Mouse (Mus musculus) limb, embryonic 11.5 days (tissue): ENCODE results near the gene Gpr135. TPM values are rescaled to one million over a fixed set of nuclear protein-coding genes. Genes with fewer than 3 reads are reported as not detected.

ENCODE experiments used
- ATAC-seq: fragments of 200-750 bp; cut with Nextera tagmentation; 2 replicates; pipeline ENCODE4 v1.8.0; 2017; ENCODE audit warnings: low read depth; ENCODE audit not compliant: insufficient number of reproducible peaks, low FRiP score, low TSS enrichment
- DNase-seq: peaks from one replicate; pipeline ENCODE4 v3.0.0-alpha.2; 2015; ENCODE audit warnings: low spot score
- H3K27ac ChIP-seq: fragments of 300-500 bp; sonication (generic); replicated peaks from 2 replicates; pipeline ENCODE4 v1.5.1; 2014; ENCODE audit warnings: low read depth, mild to moderate bottlenecking, low read length
- H3K27me3 ChIP-seq: fragments of 300-500 bp; sonication (generic); 2 replicates; pipeline ENCODE4 v1.6.1; 2014; ENCODE audit warnings: mild to moderate bottlenecking, low read length, mixed read lengths; ENCODE audit not compliant: control insufficient read depth, insufficient read depth
- H3K36me3 ChIP-seq: fragments of 300-500 bp; sonication (generic); 2 replicates; pipeline ENCODE4 v1.6.1; 2014; ENCODE audit warnings: mild to moderate bottlenecking, low read length, moderate library complexity, mixed read lengths; ENCODE audit not compliant: control insufficient read depth, insufficient read depth
- H3K4me1 ChIP-seq: fragments of 300-500 bp; sonication (generic); 2 replicates; pipeline ENCODE4 v1.6.1; 2014; ENCODE audit warnings: low read length, mixed read lengths; ENCODE audit not compliant: control insufficient read depth, insufficient read depth
- H3K4me2 ChIP-seq: fragments of 300-500 bp; sonication (generic); 2 replicates; pipeline ENCODE4 v1.6.1; 2014; ENCODE audit warnings: low read depth, mild to moderate bottlenecking, moderate library complexity; ENCODE audit not compliant: severe bottlenecking
- H3K4me3 ChIP-seq: fragments of 300-500 bp; sonication (generic); 2 replicates; pipeline ENCODE4 v1.5.1; 2014; ENCODE audit warnings: low read depth, low read length
- H3K9ac ChIP-seq: fragments of 300-500 bp; sonication (generic); 2 replicates; pipeline ENCODE4 v1.6.1; 2014; ENCODE audit warnings: mild to moderate bottlenecking, low read length
- H3K9me3 ChIP-seq: fragments of 300-500 bp; sonication (generic); 2 replicates; pipeline ENCODE4 v1.6.1; 2016; ENCODE audit warnings: low read length; ENCODE audit not compliant: control insufficient read depth
- WGBS: fragments of 180-500 bp; shearing (Covaris S2); extraction: QIAGEN DNeasy Blood & Tissue Kit; methylation state at CpG from one replicate; pipeline ENCODE4 v1.1.7; 2014; 5-methylcytosine and 5-hydroxymethylcytosine counted together
- polyA plus RNA-seq: library from polyadenylated mRNA; unstranded; fragments of >200 nt; fragmentation: Nextera tagmentation; extraction: Ambion mirVana; gene quantifications from 2 replicates; pipeline ENCODE4 v1.2.1, GENCODE M21; 2014

Gene Gpr135
- 0.47 TPM in 2 replicates for polyA plus RNA-seq

DNA sequence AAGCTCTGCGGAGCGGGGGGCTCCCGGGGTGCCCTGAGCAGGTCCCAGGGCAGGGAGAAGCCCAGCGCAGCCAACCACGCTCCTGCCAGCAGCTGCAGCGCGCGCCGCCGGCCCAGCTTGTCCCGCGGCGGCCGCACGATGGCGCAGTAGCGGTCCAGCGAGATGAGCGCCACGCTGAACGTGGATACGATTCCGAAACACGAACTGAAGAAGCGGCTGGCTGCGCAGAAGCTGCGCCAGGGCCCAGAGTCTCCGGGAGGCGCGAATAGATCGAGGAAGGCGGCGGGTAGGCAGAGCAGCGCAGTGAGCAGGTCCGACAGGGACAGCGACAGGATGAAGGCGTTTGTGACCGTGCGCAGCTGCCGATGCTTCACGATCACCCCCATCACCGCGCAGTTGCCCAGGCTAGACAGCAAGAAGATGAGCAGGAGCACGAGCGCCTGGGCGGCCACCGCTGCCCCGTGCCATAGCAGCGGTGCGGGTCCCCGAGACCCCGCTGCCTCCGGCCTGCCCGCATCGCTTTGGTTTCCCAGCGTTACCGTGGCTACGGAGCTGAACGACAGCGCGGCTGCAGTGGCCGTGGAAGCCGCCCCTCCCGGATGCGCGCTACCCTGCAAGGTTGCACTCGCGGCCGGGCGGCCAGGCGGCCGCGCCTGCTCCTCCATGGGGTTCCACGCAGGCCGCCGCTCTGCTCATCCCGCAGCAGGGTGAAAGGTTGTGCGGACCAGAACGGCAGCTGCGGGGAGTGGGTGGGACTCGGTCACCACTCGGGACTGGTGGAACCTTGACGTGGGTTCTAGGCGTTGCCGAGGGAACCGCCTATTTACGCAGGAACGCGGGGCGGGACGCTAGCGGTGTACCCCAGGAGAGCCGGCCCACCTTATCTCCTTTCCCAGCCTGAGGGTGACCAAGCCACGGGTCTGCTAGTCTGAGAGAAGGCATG lies at the start of gene Gpr135:
Gene Gpr135 (minus strand): TSS at position 799 of the 943 bp plus-strand sequence.
- no peaks in the 10 kb centered on the region for H3K36me3 ChIP-seq
- no peak within 1 kb of the TSS for H3K27ac ChIP-seq
- ATAC-seq: peak; percentile 78
- peak within 1 kb of the TSS; percentile 99 for H3K4me2 ChIP-seq
- DNase-seq: peak; percentile 91
- H3K9me3 ChIP-seq: no peaks in the 10 kb centered on the region
- WGBS: under 1% methylated on average over 94 of the region's 94 CpGs
- peak within 1 kb of the TSS; percentile 50 for H3K4me3 ChIP-seq
- H3K27me3 ChIP-seq: peaks cover 13% of the 10 kb centered on the region; the same call in 1 of the 2 replicates
- H3K4me1 ChIP-seq: no peaks in the 10 kb centered on the region; the same call in 1 of the 2 replicates
- H3K9ac ChIP-seq: peak within 1 kb of the TSS; percentile 17

DNA sequence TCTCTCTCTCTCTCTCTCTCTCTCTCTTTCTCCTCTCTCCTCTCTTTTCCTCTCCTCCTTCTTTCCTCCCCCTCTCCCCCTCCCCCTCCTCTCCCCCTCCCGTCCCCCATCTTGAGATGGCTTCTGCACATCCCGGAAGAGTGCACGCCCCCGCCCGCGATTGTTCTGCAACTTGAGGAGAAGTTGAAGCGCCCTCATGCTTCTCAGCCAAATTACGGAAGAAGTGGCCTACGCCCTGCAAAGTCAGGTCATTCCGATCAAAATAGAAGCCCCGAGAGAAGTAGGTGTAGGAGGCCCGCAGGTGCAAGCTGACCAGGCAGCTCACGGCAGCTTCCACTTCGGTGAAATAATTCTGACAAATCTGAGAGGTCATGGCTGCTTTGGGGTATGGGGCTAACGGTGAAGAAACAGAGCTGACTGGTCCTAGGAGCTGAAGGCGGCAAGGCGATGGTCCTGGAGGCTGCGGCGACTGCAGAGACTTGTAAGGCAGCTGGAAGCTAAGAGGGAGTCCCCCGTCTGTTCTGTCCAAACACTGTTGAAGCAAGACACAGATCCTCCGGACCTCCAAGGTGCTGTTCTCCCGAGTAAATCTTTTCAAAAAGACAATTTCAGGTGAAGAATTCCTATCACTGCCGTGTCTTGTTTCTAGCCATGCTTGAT lies 44.9 kb upstream of the Gpr135 start:
- Histone ChIP-seq H3K9me3 (no peaks in the 10 kb centered on the region), H3K4me2 (no peak overlapping the region), H3K4me1 (no peaks in the 10 kb centered on the region), H3K9ac (no peak overlapping the region), H3K4me3 (no peak overlapping the region), H3K36me3 (no peaks in the 10 kb centered on the region), H3K27me3 (no peaks in the 10 kb centered on the region), H3K27ac (no peak overlapping the region)
- no peak for ATAC-seq
- DNase-seq: no peak
- WGBS: 80% methylated on average over 22 of the region's 23 CpGs

DNA sequence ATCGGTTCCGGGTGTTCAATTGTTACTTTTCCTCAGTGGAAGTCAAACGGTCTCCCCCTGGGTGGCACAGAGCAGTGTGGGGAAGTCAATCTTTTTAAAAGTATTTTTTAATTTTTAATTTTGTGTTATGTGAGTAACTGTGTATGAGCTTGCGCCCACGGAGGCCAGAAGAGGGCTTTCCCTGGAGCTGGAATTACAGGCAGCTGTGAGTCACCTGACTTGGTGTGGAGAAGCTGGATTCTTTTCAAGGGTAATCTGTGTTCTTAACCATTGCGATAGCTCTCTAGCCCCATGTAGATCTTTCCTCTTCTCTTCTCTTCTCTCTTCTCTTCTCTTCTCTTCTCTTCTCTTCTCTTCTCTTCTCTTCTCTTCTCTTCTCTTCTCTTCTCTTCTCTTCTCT lies 44.2 kb upstream of the Gpr135 start:
- Histone ChIP-seq H3K9ac (no peak overlapping the region), H3K4me2 (no peak overlapping the region), H3K36me3 (no peaks in the 10 kb centered on the region), H3K4me3 (no peak overlapping the region), H3K27me3 (no peaks in the 10 kb centered on the region), H3K9me3 (no peaks in the 10 kb centered on the region), H3K4me1 (no peaks in the 10 kb centered on the region), H3K27ac (no peak overlapping the region)
- DNase-seq: no peak
- ATAC-seq: no peak
- 77% methylated on average over 6 of the region's 6 CpGs for WGBS

DNA sequence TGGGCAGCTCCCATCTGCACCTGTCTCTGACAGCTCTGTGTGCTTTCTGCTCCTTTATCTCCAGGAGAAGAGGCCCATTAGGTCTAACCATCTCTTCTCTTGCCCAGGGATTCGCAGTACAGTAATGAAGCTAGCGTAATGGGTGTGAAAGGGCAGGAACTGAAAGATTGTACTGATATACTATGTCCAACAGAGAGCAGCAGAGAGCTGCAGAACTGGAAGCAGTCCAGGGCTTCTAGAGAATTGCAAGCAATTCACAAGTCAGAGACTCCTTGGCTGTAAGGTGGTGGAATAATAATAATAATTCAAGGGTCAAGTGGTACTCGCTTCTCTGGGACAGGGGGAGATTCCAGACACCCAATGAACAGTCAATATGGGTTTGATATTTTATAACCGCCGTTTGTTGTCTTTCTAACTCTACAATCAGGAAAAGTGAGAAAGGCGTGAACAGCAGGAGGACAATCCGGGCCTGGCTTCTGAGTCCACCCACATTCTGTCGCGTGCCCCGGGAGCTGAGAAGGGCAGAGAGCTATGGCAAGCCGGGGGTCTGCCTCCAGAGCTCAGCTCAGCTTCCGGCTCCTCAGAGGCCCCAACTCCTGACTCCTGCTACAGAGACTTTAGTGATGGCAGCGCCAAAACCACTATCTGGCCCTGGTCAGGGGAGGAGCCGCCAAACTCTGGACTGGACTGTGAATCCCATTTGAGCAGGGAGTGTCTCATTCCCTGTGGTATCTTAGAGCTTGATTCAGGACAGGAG lies 33.8 kb upstream of the Gpr135 start:
- H3K4me1 ChIP-seq: no peaks in the 10 kb centered on the region
- H3K9ac ChIP-seq: no peak overlapping the region
- WGBS: 29% methylated on average over 14 of the region's 14 CpGs
- no peak overlapping the region for H3K4me3 ChIP-seq
- no peak overlapping the region for H3K4me2 ChIP-seq
- no peaks in the 10 kb centered on the region for H3K9me3 ChIP-seq
- ATAC-seq: no peak
- H3K27me3 ChIP-seq: no peaks in the 10 kb centered on the region
- DNase-seq: peak; percentile 67
- no peaks in the 10 kb centered on the region for H3K36me3 ChIP-seq
- H3K27ac ChIP-seq: no peak overlapping the region

DNA sequence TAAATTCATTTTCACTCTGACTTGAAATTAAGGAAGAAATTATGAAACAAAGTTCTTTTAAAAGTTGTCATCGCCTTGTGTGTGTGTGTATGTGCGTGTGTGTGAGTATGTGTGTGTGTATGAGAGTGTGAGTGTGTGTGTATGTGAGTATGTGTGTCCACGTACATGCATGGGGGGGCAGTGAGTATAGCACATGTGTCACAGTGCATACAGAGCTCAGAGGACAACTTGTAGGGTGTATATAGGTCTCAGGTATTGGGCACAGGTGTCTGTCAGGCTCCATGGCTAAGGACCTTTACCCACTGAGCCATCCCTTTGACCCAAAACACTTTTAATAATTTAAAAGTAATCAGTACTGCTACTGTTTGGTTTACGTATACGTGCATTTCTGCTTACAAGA lies 33.1 kb upstream of the Gpr135 start:
- Histone ChIP-seq H3K27me3 (no peaks in the 10 kb centered on the region), H3K9ac (no peak overlapping the region), H3K4me3 (no peak overlapping the region), H3K36me3 (no peaks in the 10 kb centered on the region), H3K4me1 (no peaks in the 10 kb centered on the region), H3K27ac (no peak overlapping the region), H3K9me3 (no peaks in the 10 kb centered on the region), H3K4me2 (no peak overlapping the region)
- DNase-seq: no peak
- 84% methylated on average over 5 of the region's 5 CpGs for WGBS
- no peak for ATAC-seq

DNA sequence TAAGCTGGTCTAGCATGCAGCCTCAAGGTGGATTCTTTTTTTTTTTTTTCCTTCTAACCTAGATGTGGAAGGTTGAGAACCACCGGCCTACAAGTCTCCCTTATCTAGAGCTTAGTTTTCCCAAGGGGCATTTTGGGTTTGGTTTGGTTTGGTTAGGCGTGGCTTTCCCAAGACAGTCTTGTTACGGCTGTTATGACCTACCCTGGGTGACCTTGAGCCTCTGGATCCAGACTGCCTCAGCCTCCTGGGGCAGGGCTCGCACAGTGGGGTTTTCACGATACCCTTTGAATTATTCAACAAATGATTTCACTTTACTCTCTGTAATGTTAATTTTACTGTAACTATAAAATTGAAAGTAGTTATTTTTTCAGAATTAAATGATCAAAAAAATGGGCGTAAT lies 31.9 kb upstream of the Gpr135 start:
- Histone ChIP-seq H3K4me3 (no peak overlapping the region), H3K9me3 (no peaks in the 10 kb centered on the region), H3K4me1 (no peaks in the 10 kb centered on the region), H3K9ac (no peak overlapping the region), H3K36me3 (no peaks in the 10 kb centered on the region), H3K27me3 (no peaks in the 10 kb centered on the region), H3K4me2 (no peak overlapping the region), H3K27ac (no peak overlapping the region)
- WGBS: 83% methylated on average over 6 of the region's 6 CpGs
- no peak for DNase-seq
- no peak for ATAC-seq

DNA sequence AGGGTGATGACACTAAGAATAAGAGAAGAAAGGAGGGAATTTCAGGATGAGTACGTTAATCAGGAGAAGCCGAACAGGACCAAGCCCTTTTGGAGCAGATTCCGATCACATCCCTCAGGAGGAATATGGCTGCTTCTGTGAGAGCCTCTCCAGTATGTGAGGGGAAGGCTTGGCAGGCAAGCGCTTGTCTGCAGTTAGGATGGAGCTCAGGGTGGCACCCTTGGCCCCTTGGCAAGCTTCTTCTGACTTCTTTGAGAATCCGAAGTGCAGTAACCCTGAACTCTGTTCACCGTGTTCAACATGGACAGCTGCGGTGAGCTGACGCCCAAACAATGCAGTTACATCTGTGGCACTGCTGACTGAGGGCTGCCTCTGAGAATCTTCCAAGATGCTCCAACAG lies 26.0 kb upstream of the Gpr135 start:
- Histone ChIP-seq H3K4me3 (no peak overlapping the region), H3K36me3 (peaks cover 12% of the 10 kb centered on the region; the same call in 1 of the 2 replicates), H3K9ac (no peak overlapping the region), H3K27ac (no peak overlapping the region), H3K27me3 (no peaks in the 10 kb centered on the region), H3K9me3 (no peaks in the 10 kb centered on the region), H3K4me1 (no peaks in the 10 kb centered on the region), H3K4me2 (no peak overlapping the region)
- DNase-seq (no peak), ATAC-seq (no peak)
- WGBS: 93% methylated on average over 8 of the region's 8 CpGs

DNA sequence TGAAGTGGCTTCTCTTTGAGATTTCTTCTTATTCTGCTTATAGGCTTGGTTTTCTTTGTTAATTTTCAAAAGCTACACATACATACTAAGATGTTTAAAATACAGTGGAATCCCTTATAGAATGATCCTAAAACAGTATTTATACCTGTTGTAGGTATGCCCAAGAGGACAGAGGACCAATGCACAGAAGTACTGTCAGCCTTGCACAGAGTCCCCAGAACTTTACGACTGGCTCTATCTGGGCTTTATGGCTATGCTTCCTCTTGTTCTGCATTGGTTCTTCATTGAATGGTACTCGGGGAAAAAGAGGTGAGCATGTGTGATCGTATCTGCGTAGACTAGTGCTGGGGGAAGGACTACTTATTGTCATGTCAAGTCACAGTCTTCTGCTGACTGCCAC lies 18.9 kb upstream of the Gpr135 start:
- DNase-seq: no peak
- Histone ChIP-seq H3K27me3 (no peaks in the 10 kb centered on the region), H3K4me1 (0 out of 2 replicates have a peak, but pooled peaks cover 2% of the 10 kb centered on the region), H3K4me3 (no peak overlapping the region), H3K36me3 (peaks cover 8% of the 10 kb centered on the region; the same call in 1 of the 2 replicates), H3K9ac (no peak overlapping the region), H3K9me3 (no peaks in the 10 kb centered on the region), H3K27ac (no peak overlapping the region), H3K4me2 (no peak overlapping the region)
- WGBS: 94% methylated on average over 4 of the region's 4 CpGs
- no peak for ATAC-seq
